Mouse (Mus musculus) neural tube, embryonic 15.5 days (tissue): Measurements from ENCODE around the gene Klhl23. TPM values are rescaled to one million over a fixed set of nuclear protein-coding genes. Genes with fewer than 3 reads are reported as not detected.

Experiments used
- ATAC-seq: fragments of 200-750 bp; cut with Nextera tagmentation; 2 replicates; pipeline ENCODE4 v1.8.0; 2017; ENCODE audit warnings: mild to moderate bottlenecking, moderate TSS enrichment, moderate library complexity; ENCODE audit not compliant: low FRiP score
- H3K27ac ChIP-seq: fragments of 300-500 bp; sonication (generic); replicated peaks from 2 replicates; pipeline ENCODE4 v1.5.1; 2015; ENCODE audit warnings: mild to moderate bottlenecking, inconsistent platforms
- H3K27me3 ChIP-seq: fragments of 300-500 bp; sonication (generic); replicated peaks from 2 replicates; pipeline ENCODE4 v1.6.1; 2015; ENCODE audit warnings: inconsistent platforms
- H3K36me3 ChIP-seq: fragments of 300-500 bp; sonication (generic); 2 replicates; pipeline ENCODE4 v1.6.1; 2015; ENCODE audit warnings: inconsistent platforms
- H3K4me1 ChIP-seq: fragments of 300-500 bp; sonication (generic); 2 replicates; pipeline ENCODE4 v1.6.1; 2015; ENCODE audit warnings: inconsistent platforms
- H3K4me2 ChIP-seq: fragments of 300-500 bp; sonication (generic); 2 replicates; pipeline ENCODE4 v1.6.1; 2015; ENCODE audit warnings: inconsistent platforms, mild to moderate bottlenecking, moderate library complexity
- H3K4me3 ChIP-seq: fragments of 300-500 bp; sonication (generic); replicated peaks from 2 replicates; pipeline ENCODE4 v1.5.1; 2015; ENCODE audit warnings: mild to moderate bottlenecking, inconsistent platforms
- H3K9ac ChIP-seq: fragments of 300-500 bp; sonication (generic); replicated peaks from 2 replicates; pipeline ENCODE4 v1.6.1; 2015; ENCODE audit warnings: mild to moderate bottlenecking, inconsistent platforms
- H3K9me3 ChIP-seq: fragments of 300-500 bp; sonication (generic); replicated peaks from 2 replicates; pipeline ENCODE4 v1.6.1; 2016; ENCODE audit warnings: inconsistent platforms
- WGBS: fragments of 180-500 bp; shearing (Covaris S2); methylation state at CpG from one replicate; pipeline ENCODE4 v1.1.7; 2015; ENCODE audit warnings: mixed read lengths; 5-methylcytosine and 5-hydroxymethylcytosine counted together
- polyA plus RNA-seq: library from polyadenylated mRNA; unstranded; fragments of >200 nt; fragmentation: Nextera tagmentation; extraction: Ambion mirVana; gene quantifications from 2 replicates; pipeline ENCODE4 v1.2.1, GENCODE M21; 2015

Klhl23 gene
- polyA plus RNA-seq, 1 experiment from 2014 or later = 96.9 TPM

DNA sequence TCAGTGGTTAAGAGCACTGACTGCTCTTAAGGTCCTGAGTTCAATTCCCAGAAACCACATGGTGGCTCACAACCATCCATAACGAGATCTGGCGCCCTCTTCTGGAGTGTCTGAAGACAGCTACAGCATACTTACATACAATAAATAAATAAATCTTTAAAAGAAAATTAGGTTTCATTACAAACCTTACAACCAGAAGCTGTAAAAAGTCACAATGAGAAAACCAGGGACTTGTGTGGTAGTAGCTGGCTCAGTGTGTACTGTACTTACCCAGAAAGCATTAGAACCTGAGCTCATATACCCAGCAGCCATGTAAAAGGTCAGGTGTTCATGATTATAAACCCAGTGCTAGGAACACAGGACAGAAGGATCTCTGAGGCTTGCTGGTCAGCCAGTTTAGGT lies 62.2 kb downstream of the Klhl23 start:
- ATAC-seq = no peak
- Histone ChIP-seq H3K4me3 (peak overlapping the region; percentile 61; the same call in 1 of the 2 replicates), H3K4me1 (peaks cover 8% of the 10 kb centered on the region), H3K9me3 (no peaks in the 10 kb centered on the region), H3K4me2 (peak overlapping the region; percentile 59; the same call in 1 of the 2 replicates), H3K9ac (no peak overlapping the region), H3K27me3 (no peaks in the 10 kb centered on the region), H3K36me3 (no peaks in the 10 kb centered on the region), H3K27ac (no peak overlapping the region)
- WGBS = 68% methylated on average over 2 of the region's 2 CpGs

DNA sequence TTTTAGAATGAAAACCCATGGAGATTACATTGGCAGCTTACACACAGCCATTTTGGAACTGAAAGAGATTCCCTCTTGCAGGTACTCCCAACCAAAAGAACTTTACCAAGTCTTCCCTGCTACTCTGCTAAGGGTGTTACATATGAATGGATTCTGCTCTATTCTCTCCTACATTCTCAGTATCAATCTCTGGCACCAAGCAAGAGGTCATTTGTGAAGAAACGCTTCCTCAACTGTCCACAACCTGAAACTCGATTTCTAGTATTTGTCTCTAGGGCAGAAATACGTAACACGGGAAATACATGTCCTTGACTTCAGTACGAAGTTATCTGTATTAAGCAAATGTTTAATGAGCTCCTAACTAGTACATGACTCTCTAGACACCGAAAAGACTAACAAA lies 62.8 kb downstream of the Klhl23 start:
- 57% methylated on average over 6 of the region's 6 CpGs for WGBS
- Histone ChIP-seq H3K9me3 (no peaks in the 10 kb centered on the region), H3K9ac (0 out of 2 replicates have a peak overlapping the region, but pooled peaks have one; percentile 59), H3K36me3 (no peaks in the 10 kb centered on the region), H3K27ac (no peak overlapping the region), H3K4me3 (peak overlapping the region; percentile 61), H3K27me3 (no peaks in the 10 kb centered on the region), H3K4me2 (peak overlapping the region; percentile 59), H3K4me1 (peaks cover 8% of the 10 kb centered on the region)
- ATAC-seq = no peak

DNA sequence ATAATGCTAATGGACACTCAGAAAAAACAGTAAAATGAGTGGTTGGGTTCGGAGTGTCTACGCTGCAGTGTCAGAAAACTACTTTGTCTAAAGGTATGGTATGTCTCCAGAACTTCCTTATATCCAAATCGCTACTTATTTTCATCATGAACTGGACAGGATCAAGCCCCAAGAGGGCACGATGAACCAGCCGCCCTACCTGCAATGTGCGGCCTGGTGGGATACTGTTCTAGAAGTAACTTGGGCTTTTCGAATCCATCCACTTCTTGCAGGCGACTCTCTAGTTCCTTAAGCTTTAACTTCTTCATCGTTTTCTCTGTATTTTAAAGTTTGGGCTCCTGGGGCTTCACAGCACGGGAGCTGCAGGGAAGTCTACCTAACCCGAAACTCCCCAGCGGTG lies 63.3 kb downstream of the Klhl23 start:
- peak overlapping the region; percentile 59 for H3K4me2 ChIP-seq
- no peaks in the 10 kb centered on the region for H3K36me3 ChIP-seq
- H3K9me3 ChIP-seq = no peaks in the 10 kb centered on the region
- peak overlapping the region; percentile 63; the same call in 1 of the 2 replicates for H3K27ac ChIP-seq
- H3K4me3 ChIP-seq = peak overlapping the region; percentile 61
- H3K4me1 ChIP-seq = peaks cover 8% of the 10 kb centered on the region
- no peaks in the 10 kb centered on the region for H3K27me3 ChIP-seq
- 8% methylated on average over 12 of the region's 12 CpGs for WGBS
- peak overlapping the region; percentile 59 for H3K9ac ChIP-seq
- peak; percentile 37; the same call in 1 of the 2 replicates for ATAC-seq

- Histone ChIP-seq H3K9me3 (no peaks in the 10 kb centered on the region), H3K4me1 (peaks cover 8% of the 10 kb centered on the region), H3K9ac (peak within 1 kb of the TSS; percentile 59), H3K36me3 (no peaks in the 10 kb centered on the region), H3K27ac (peak within 1 kb of the TSS; percentile 75), H3K27me3 (no peaks in the 10 kb centered on the region), H3K4me2 (peak within 1 kb of the TSS; percentile 59), H3K4me3 (peak within 1 kb of the TSS; percentile 61)
- peak; percentile 94 for ATAC-seq
- 2% methylated on average over 45 of the region's 45 CpGs for WGBS
Observed at GRCm38 (mm10) chr2:69885451-69886305, 63.9 kb downstream of the Klhl23 start, which contains the start of gene Mettl5. Gene Mettl5 (minus strand): TSS chr2:69885615.

Other genes with a start within 250 kb of the Klhl23 start
- gene Lrp2, start 235.9 kb upstream of the Klhl23 start, polyA plus RNA-seq = 0.46 and 0.66 TPM in 2 replicates
- 23.9 and 26.0 TPM in 2 replicates for gene Bbs5, start 174.8 kb upstream of the Klhl23 start, polyA plus RNA-seq
- gene Klhl41, start 151.8 kb upstream of the Klhl23 start, polyA plus RNA-seq = 2.1 and 2.2 TPM in 2 replicates
- gene Fastkd1, start 108.4 kb upstream of the Klhl23 start, polyA plus RNA-seq = 14.9 and 15.0 TPM in 2 replicates
- gene Ppig, start 99.4 kb upstream of the Klhl23 start, polyA plus RNA-seq = 133 and 136 TPM in 2 replicates
- 1.9 and 2.2 TPM in 2 replicates for gene Ccdc173, start 32.4 kb upstream of the Klhl23 start, polyA plus RNA-seq
- 35.0 and 36.3 TPM in 2 replicates for gene Phospho2, start 32.3 kb upstream of the Klhl23 start, polyA plus RNA-seq
- gene Ssb, start 39.6 kb downstream of the Klhl23 start, polyA plus RNA-seq = 263 and 279 TPM in 2 replicates
- gene Mettl5, start 63.7 kb downstream of the Klhl23 start, polyA plus RNA-seq = 30.3 and 34.6 TPM in 2 replicates
- 15.2 and 17.7 TPM in 2 replicates for gene Ubr3, start 75.3 kb downstream of the Klhl23 start, polyA plus RNA-seq
- 0.19 and 0.22 TPM in 2 replicates for gene Myo3b, start 217.2 kb downstream of the Klhl23 start, polyA plus RNA-seq